Comparison of ENCODE assay signal across 16 mouse cellular contexts in the genomic region with DNA sequence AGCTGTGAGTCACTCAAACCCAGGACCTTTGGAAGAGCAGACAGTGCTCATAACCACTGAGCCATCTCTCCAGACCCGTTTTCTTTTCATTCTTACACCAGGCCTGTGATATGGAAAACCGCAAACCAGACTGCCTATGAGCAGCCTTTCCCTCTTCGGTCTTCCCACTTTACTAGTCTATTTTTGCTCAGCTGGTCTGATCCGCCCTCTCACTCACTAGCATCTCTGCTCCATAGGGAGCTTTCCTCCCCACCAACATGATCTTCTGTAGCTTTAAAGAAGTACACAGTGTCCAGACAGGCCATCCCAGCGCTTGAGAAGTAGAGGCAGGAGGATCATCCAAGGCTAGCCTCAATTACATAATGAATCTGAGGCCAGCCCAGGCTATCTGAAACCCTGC. TPM values are rescaled to one million over a fixed set of nuclear protein-coding genes. Genes with fewer than 3 reads are reported as not detected.
DNase-seq lines count a peak whose midpoint lies in the region; ATAC-seq and TF ChIP-seq lines count a peak whose summit lies in the region.
"Had no signal": no experiment of that assay in that cellular context is flagged by ENCODE, and none has a peak within 500 bp of the region (broad histone marks: within the 10 kb centered on the region; RNA-seq: fewer than 3 reads in every experiment).

No protein-coding gene starts in this region.

- no peak for TF ChIP-seq POLR2A in liver, adult 2 months (IDR thresholded peaks at IDR 0.05; ENCODE audit: extremely low read depth, insufficient read depth, low read length)

- H3K27me3 ChIP-seq in liver, adult 2 months (ENCODE audit: control insufficient read depth, insufficient read depth, low read length): no peaks in the 10 kb centered on the region
- H3K27me3 ChIP-seq in liver, postnatal 0 days (ENCODE audit: insufficient read depth, low read length): no peaks in the 10 kb centered on the region
- H3K27me3 ChIP-seq in embryonic facial prominence, embryonic 10.5 days (replicated peaks; ENCODE audit: low read depth, poor library complexity, severe bottlenecking): peaks cover 42% of the 10 kb centered on the region
- H3K27me3 ChIP-seq in intestine, embryonic 14.5 days (replicated peaks; ENCODE audit: control insufficient read depth, insufficient read depth, low read length): no peaks in the 10 kb centered on the region
- H3K27me3 ChIP-seq in stomach, embryonic 15.5 days (replicated peaks): no peaks in the 10 kb centered on the region
- H3K27me3 ChIP-seq in hindbrain, embryonic 11.5 days (ENCODE audit: control insufficient read depth, insufficient read depth, low read length): no peaks in the 10 kb centered on the region

- H3K4me1 ChIP-seq in liver, adult 2 months (ENCODE audit: control insufficient read depth, insufficient read depth, low read length): peaks cover 13% of the 10 kb centered on the region
- peaks cover 37% of the 10 kb centered on the region for H3K4me1 ChIP-seq in liver, postnatal 0 days (ENCODE audit: insufficient read depth)
- H3K4me1 ChIP-seq in embryonic facial prominence, embryonic 10.5 days: peaks cover 29% of the 10 kb centered on the region
- H3K4me1 ChIP-seq in intestine, embryonic 14.5 days (replicated peaks; ENCODE audit: control insufficient read depth, insufficient read depth, low read length): 0 out of 2 replicates have a peak, but pooled peaks cover 2% of the 10 kb centered on the region
- peaks cover 21% of the 10 kb centered on the region for H3K4me1 ChIP-seq in stomach, embryonic 15.5 days
- H3K4me1 ChIP-seq in hindbrain, embryonic 11.5 days (replicated peaks; ENCODE audit: control insufficient read depth, insufficient read depth, low read length): no peaks in the 10 kb centered on the region

- whole genome bisulfite sequencing in liver, adult 2 months: 76% methylated on average over 5 of the region's 5 CpGs
- 79% methylated on average over 5 of the region's 5 CpGs for WGBS in liver, postnatal 0 days (ENCODE audit: insufficient replicate concordance)
- WGBS in embryonic facial prominence, embryonic 10.5 days: 80% methylated on average over 5 of the region's 5 CpGs
- 76% methylated on average over 5 of the region's 5 CpGs for WGBS in intestine, embryonic 14.5 days
- WGBS in stomach, embryonic 15.5 days: 70% methylated on average over 5 of the region's 5 CpGs
- 84% methylated on average over 5 of the region's 5 CpGs for WGBS in hindbrain, embryonic 11.5 days

- H3K36me3 ChIP-seq in liver, adult 2 months (ENCODE audit: control insufficient read depth, insufficient read depth, low read length): no peaks in the 10 kb centered on the region
- H3K36me3 ChIP-seq in liver, postnatal 0 days (replicated peaks; ENCODE audit: insufficient read depth, low read length): no peaks in the 10 kb centered on the region
- H3K36me3 ChIP-seq in embryonic facial prominence, embryonic 10.5 days (replicated peaks): 0 out of 2 replicates have a peak, but pooled peaks cover 4% of the 10 kb centered on the region
- no peaks in the 10 kb centered on the region for H3K36me3 ChIP-seq in intestine, embryonic 14.5 days (ENCODE audit: control insufficient read depth, insufficient read depth, low read length)
- H3K36me3 ChIP-seq in stomach, embryonic 15.5 days: no peaks in the 10 kb centered on the region
- H3K36me3 ChIP-seq in hindbrain, embryonic 11.5 days (ENCODE audit: control insufficient read depth, insufficient read depth, low read length): no peaks in the 10 kb centered on the region
- H3K36me3 ChIP-seq: hindbrain, embryonic 13.5 days; midbrain, embryonic 13.5 days had no signal

- no peak overlapping the region for H3K4me2 ChIP-seq in liver, postnatal 0 days (ENCODE audit: low read depth, low read length)
- peak overlapping the region; percentile 46 for H3K4me2 ChIP-seq in intestine, embryonic 14.5 days (ENCODE audit: low read length)
- H3K4me2 ChIP-seq in stomach, embryonic 15.5 days: peak overlapping the region; percentile 49
- H3K4me2 ChIP-seq in hindbrain, embryonic 11.5 days (replicated peaks; ENCODE audit: low read depth, low read length): no peak overlapping the region

- H3K4me3 ChIP-seq in liver, adult 2 months (ENCODE audit: insufficient read depth, low read depth, low read length): no peak overlapping the region
- H3K4me3 ChIP-seq in liver, postnatal 0 days (ENCODE audit: low read depth, low read length): no peak overlapping the region
- H3K4me3 ChIP-seq in embryonic facial prominence, embryonic 10.5 days: peak overlapping the region; percentile 51; the same call in 1 of the 2 replicates
- H3K4me3 ChIP-seq in intestine, embryonic 14.5 days (ENCODE audit: low read depth, low read length): no peak overlapping the region
- H3K4me3 ChIP-seq in stomach, embryonic 15.5 days (replicated peaks): no peak overlapping the region
- H3K4me3 ChIP-seq in hindbrain, embryonic 11.5 days (ENCODE audit: low read depth, low read length): no peak overlapping the region

- ATAC-seq in liver, postnatal 0 days: no peak
- no peak for ATAC-seq in intestine, embryonic 14.5 days (replicated peaks; ENCODE audit: low FRiP score, low TSS enrichment, low read depth)
- no peak for ATAC-seq in stomach, embryonic 15.5 days (ENCODE audit: insufficient read depth, low FRiP score, low read depth)
- no peak for ATAC-seq in hindbrain, embryonic 11.5 days (ENCODE audit: low FRiP score)
- ATAC-seq: midbrain, embryonic 13.5 days had no signal

- peak overlapping the region; percentile 18; the same call in 1 of the 2 replicates for H3K27ac ChIP-seq in liver, adult 2 months (replicated peaks; ENCODE audit: insufficient read depth, low read depth, low read length)
- no peak overlapping the region for H3K27ac ChIP-seq in liver, postnatal 0 days (ENCODE audit: low read depth)
- H3K27ac ChIP-seq in embryonic facial prominence, embryonic 10.5 days (replicated peaks): peak overlapping the region; percentile 74; the same call in 1 of the 2 replicates
- peak overlapping the region; percentile 44 for H3K27ac ChIP-seq in intestine, embryonic 14.5 days (ENCODE audit: low read depth)
- H3K27ac ChIP-seq in stomach, embryonic 15.5 days: peak overlapping the region; percentile 81
- H3K27ac ChIP-seq in hindbrain, embryonic 11.5 days (ENCODE audit: low read depth, low read length): no peak overlapping the region
- H3K27ac ChIP-seq: hindbrain, embryonic 13.5 days; macrophage; midbrain, embryonic 13.5 days had no signal

- intact Hi-C loops in left cerebral cortex, postnatal 14 days (cut with DNase I): no loop called here

- H3K9me3 ChIP-seq in liver, postnatal 0 days (ENCODE audit: low read length): no peaks in the 10 kb centered on the region
- no peaks in the 10 kb centered on the region for H3K9me3 ChIP-seq in embryonic facial prominence, embryonic 10.5 days
- H3K9me3 ChIP-seq in intestine, embryonic 14.5 days (ENCODE audit: control insufficient read depth, low read length): no peaks in the 10 kb centered on the region
- no peaks in the 10 kb centered on the region for H3K9me3 ChIP-seq in stomach, embryonic 15.5 days
- H3K9me3 ChIP-seq in hindbrain, embryonic 11.5 days (ENCODE audit: control insufficient read depth, low read length): no peaks in the 10 kb centered on the region
- H3K9me3 ChIP-seq: G1E; hindbrain, embryonic 13.5 days; midbrain, embryonic 13.5 days had no signal

- TF ChIP-seq EP300 in liver, postnatal 0 days (IDR thresholded peaks at IDR 0.05; ENCODE audit: low read depth): no peak

- DNase-seq in liver, adult 2 months (ENCODE audit: extremely low read depth, low read depth, low spot score): no peak
- DNase-seq in liver, postnatal 0 days: no peak
- DNase-seq in embryonic facial prominence, embryonic 10.5 days (ENCODE audit: low spot score): no peak
- no peak for DNase-seq in intestine, embryonic 14.5 days (ENCODE audit: low spot score)
- DNase-seq in left cerebral cortex, postnatal 14 days (ENCODE audit: low spot score in 2 of 2): no peak
- DNase-seq in hindbrain, embryonic 11.5 days (ENCODE audit: low spot score): no peak
- DNase-seq: cerebellum, adult 18-20 months; gastrocnemius, postnatal 14 days; kidney, postnatal 10 days; right cerebral cortex, adult 18-20 months had no signal

- TF ChIP-seq CTCF in liver, adult 2 months (IDR thresholded peaks at IDR 0.05; ENCODE audit: low read depth, low read length): no peak
- TF ChIP-seq CTCF in liver, postnatal 0 days (IDR thresholded peaks at IDR 0.05; ENCODE audit: low read depth): no peak

- H3K9ac ChIP-seq in liver, adult 2 months (ENCODE audit: low read depth, low read length): no peak overlapping the region
- no peak overlapping the region; the same call in 1 of the 2 replicates for H3K9ac ChIP-seq in liver, postnatal 0 days (replicated peaks)
- H3K9ac ChIP-seq in intestine, embryonic 14.5 days (ENCODE audit: low read length): no peak overlapping the region
- H3K9ac ChIP-seq in stomach, embryonic 15.5 days: no peak overlapping the region
- H3K9ac ChIP-seq in hindbrain, embryonic 11.5 days (ENCODE audit: low read depth, low read length): no peak overlapping the region

- H3K79me2 ChIP-seq in liver, adult 2 months (ENCODE audit: control insufficient read depth, insufficient read depth, low read length): peaks cover 20% of the 10 kb centered on the region; the same call in 1 of the 2 replicates

RNA-seq across cellular contexts. Expression of gene Supt4a, which starts 28.4 kb away (rescaled TPM):
- 59.9 and 63.8 TPM in 2 replicates for total RNA-seq in liver, adult 2 months (2014; rRNA removed)
- polyA plus RNA-seq in liver, adult 2 months (2012; rRNA removed): 41.9 and 46.5 TPM in 2 replicates
- 114 and 120 TPM in 2 replicates for polyA plus RNA-seq in liver, postnatal 0 days (2015; fragmentation: Nextera tagmentation; extraction: Ambion mirVana)
- polyA plus RNA-seq in embryonic facial prominence, embryonic 10.5 days (2016; fragmentation: Nextera tagmentation; extraction: Ambion mirVana): 184 and 185 TPM in 2 replicates
- 146 and 151 TPM in 2 replicates for polyA plus RNA-seq in intestine, embryonic 14.5 days (2014; fragmentation: Nextera tagmentation; extraction: Ambion mirVana)
- polyA plus RNA-seq in stomach, embryonic 15.5 days (2015; fragmentation: Nextera tagmentation; extraction: Ambion mirVana): 118 and 127 TPM in 2 replicates
- 10 to 100 TPM; 60.6 to 67.6 TPM for total RNA-seq in left cerebral cortex, postnatal 14 days (2021)
- polyA plus RNA-seq in hindbrain, embryonic 11.5 days (2014; fragmentation: Nextera tagmentation; extraction: Ambion mirVana): 162 and 169 TPM in 2 replicates

RNA-seq across cellular contexts. Expression of gene Rnf43, which starts 46.5 kb away (rescaled TPM):
- total RNA-seq in liver, adult 2 months (2014; rRNA removed): 13.2 and 14.1 TPM in 2 replicates
- 19.3 and 19.5 TPM in 2 replicates for polyA plus RNA-seq in liver, adult 2 months (2012; rRNA removed)
- 4.2 and 5.8 TPM in 2 replicates for polyA plus RNA-seq in liver, postnatal 0 days (2015; fragmentation: Nextera tagmentation; extraction: Ambion mirVana)
- 3.2 and 3.3 TPM in 2 replicates for polyA plus RNA-seq in embryonic facial prominence, embryonic 10.5 days (2016; fragmentation: Nextera tagmentation; extraction: Ambion mirVana)
- 18.9 and 22.2 TPM in 2 replicates for polyA plus RNA-seq in intestine, embryonic 14.5 days (2014; fragmentation: Nextera tagmentation; extraction: Ambion mirVana)
- 14.0 and 14.5 TPM in 2 replicates for polyA plus RNA-seq in stomach, embryonic 15.5 days (2015; fragmentation: Nextera tagmentation; extraction: Ambion mirVana)
- 1 to 10 TPM; 2.6 to 4.1 TPM for total RNA-seq in left cerebral cortex, postnatal 14 days (2021)
- polyA plus RNA-seq in hindbrain, embryonic 11.5 days (2014; fragmentation: Nextera tagmentation; extraction: Ambion mirVana): 1.1 and 1.5 TPM in 2 replicates

RNA-seq across cellular contexts. Expression of gene Tspoap1, which starts 51.4 kb away (rescaled TPM):
- 0.09 and 1.1 TPM in 2 replicates for total RNA-seq in liver, adult 2 months (2014; rRNA removed)
- polyA plus RNA-seq in liver, adult 2 months (2012; rRNA removed): 0.26 and 0.37 TPM in 2 replicates
- 0.59 and 1.2 TPM in 2 replicates for polyA plus RNA-seq in liver, postnatal 0 days (2015; fragmentation: Nextera tagmentation; extraction: Ambion mirVana)
- 4.0 and 7.0 TPM in 2 replicates for polyA plus RNA-seq in embryonic facial prominence, embryonic 10.5 days (2016; fragmentation: Nextera tagmentation; extraction: Ambion mirVana)
- 2.5 and 3.7 TPM in 2 replicates for polyA plus RNA-seq in intestine, embryonic 14.5 days (2014; fragmentation: Nextera tagmentation; extraction: Ambion mirVana)
- polyA plus RNA-seq in stomach, embryonic 15.5 days (2015; fragmentation: Nextera tagmentation; extraction: Ambion mirVana): 2.0 and 2.8 TPM in 2 replicates
- 100 to 1,000 TPM; 154 to 162 TPM for total RNA-seq in left cerebral cortex, postnatal 14 days (2021)
- polyA plus RNA-seq in hindbrain, embryonic 11.5 days (2014; fragmentation: Nextera tagmentation; extraction: Ambion mirVana): 6.4 and 10.0 TPM in 2 replicates
- polyA plus RNA-seq: heart, postnatal 0 days had no signal

Comparison
In these comparisons a context has a peak if more than half of its experiments do, and no peak if none do; other contexts are left out.
1. H3K27ac ChIP-seq: peak in liver, adult 2 months (single experiment), embryonic facial prominence, embryonic 10.5 days (single experiment), intestine, embryonic 14.5 days (single experiment) and stomach, embryonic 15.5 days (single experiment); none in liver, postnatal 0 days (single experiment) and hindbrain, embryonic 11.5 days (single experiment).
2. H3K4me2 ChIP-seq: peak in intestine, embryonic 14.5 days (single experiment) and stomach, embryonic 15.5 days (single experiment); none in liver, postnatal 0 days (single experiment) and hindbrain, embryonic 11.5 days (single experiment).